Mouse (Mus musculus): ENCODE measurements at regions not wholly inside any gene's neighbourhood (a gene's known extent, or its start where the extent isn't known, plus 50 kb on each side); places are given as distances from the start of the nearest gene placed in this dataset.
A peak's percentile ranks its signal among the peaks of the same experiment; 100 is the strongest.
"Not testable (repeated sequence)": the region's sequence is repeated elsewhere in the genome, so short reads cannot be mapped to it uniquely, and the experiment has no call there.

GRCm38 (mm10) chr16:50010074-50010473 lies 209.7 kb downstream of the Cd47 start:
- DNase-seq (ENCODE audit: low spot score): no peak

GRCm38 (mm10) chr16:50010532-50010971 lies 210.2 kb downstream of the Cd47 start:
- DNase-seq (ENCODE audit: low spot score): no peak

GRCm38 (mm10) chr16:50023885-50024284 lies 223.6 kb downstream of the Cd47 start:
- DNase-seq (ENCODE audit: low spot score): no peak

GRCm38 (mm10) chr16:50026100-50026884 lies 226.0 kb downstream of the Cd47 start:
- peak; percentile 42 for DNase-seq (ENCODE audit: low spot score)

- peak; percentile 63 for DNase-seq (ENCODE audit: low spot score)
These were observed 226.9 kb downstream of the Cd47 start for GRCm38 (mm10) chr16:50027189-50027588.

GRCm38 (mm10) chr16:50029711-50030110 lies 229.4 kb downstream of the Cd47 start:
- DNase-seq (ENCODE audit: low spot score): no peak

GRCm38 (mm10) chr16:50030355-50030754 lies 230.0 kb downstream of the Cd47 start:
- not testable (repeated sequence) for DNase-seq (ENCODE audit: low spot score)

- DNase-seq (ENCODE audit: low spot score): no peak
These were observed 230.6 kb downstream of the Cd47 start for GRCm38 (mm10) chr16:50030905-50031369.

- no peak for DNase-seq (ENCODE audit: low spot score)
These were observed 232.5 kb downstream of the Cd47 start for GRCm38 (mm10) chr16:50032798-50033197.

GRCm38 (mm10) chr16:50036296-50036734 lies 236.0 kb downstream of the Cd47 start:
- no peak for DNase-seq (ENCODE audit: low spot score)

- no peak for DNase-seq (ENCODE audit: low spot score)
These were observed 243.8 kb downstream of the Cd47 start for GRCm38 (mm10) chr16:50044103-50044502.

GRCm38 (mm10) chr16:50045552-50046547 lies 245.5 kb downstream of the Cd47 start:
- peak; percentile 87 for DNase-seq (ENCODE audit: low spot score)

- no peak for DNase-seq (ENCODE audit: low spot score)
These were observed 263.2 kb downstream of the Cd47 start for GRCm38 (mm10) chr16:50063540-50063939.

GRCm38 (mm10) chr16:50065336-50066082 lies 265.2 kb downstream of the Cd47 start:
- no peak for DNase-seq (ENCODE audit: low spot score)

GRCm38 (mm10) chr16:50069033-50069432 lies 268.7 kb downstream of the Cd47 start:
- peak; percentile 63 for DNase-seq (ENCODE audit: low spot score)

GRCm38 (mm10) chr16:50070728-50071127 lies 270.4 kb downstream of the Cd47 start:
- DNase-seq (ENCODE audit: low spot score): no peak

GRCm38 (mm10) chr16:50072853-50073360 lies 272.6 kb downstream of the Cd47 start:
- peak; percentile 13 for DNase-seq (ENCODE audit: low spot score)

GRCm38 (mm10) chr16:50073979-50074378 lies 273.6 kb downstream of the Cd47 start:
- DNase-seq (ENCODE audit: low spot score): peak; percentile 10

- no peak for DNase-seq (ENCODE audit: low spot score)
These were observed 275.3 kb downstream of the Cd47 start for GRCm38 (mm10) chr16:50075641-50076040.

GRCm38 (mm10) chr16:50081511-50081910 lies 281.2 kb downstream of the Cd47 start:
- no peak for DNase-seq (ENCODE audit: low spot score)

GRCm38 (mm10) chr16:50092318-50092717 lies 292.0 kb downstream of the Cd47 start:
- DNase-seq (ENCODE audit: low spot score): no peak

Measured in embryo, embryonic 10.5 days (tissue).